Mouse (Mus musculus) kidney, adult 9 months (tissue): ENCODE measurements at regions not wholly inside any gene's neighbourhood (a gene's known extent, or its start where the extent isn't known, plus 50 kb on each side); places are given as distances from the start of the nearest gene placed in this dataset.
"Not testable (repeated sequence)": the region's sequence is repeated elsewhere in the genome, so short reads cannot be mapped to it uniquely, and the experiment has no call there.

Experiments
- DNase-seq: peaks from one replicate; pipeline ENCODE4 v3.0.0; 2022

- DNase-seq: no peak
Observed at GRCm38 (mm10) chr2:71597956-71598355, 51.4 kb upstream of the Dlx2 start.

- no peak for DNase-seq
Observed at GRCm38 (mm10) chr2:71598368-71598767, 51.8 kb upstream of the Dlx2 start.

GRCm38 (mm10) chr2:71598778-71599177 lies 52.2 kb upstream of the Dlx2 start:
- peak; percentile 91 for DNase-seq

- no peak for DNase-seq
Observed at GRCm38 (mm10) chr2:71600213-71600612, 53.7 kb upstream of the Dlx2 start.

- no peak for DNase-seq
Observed at GRCm38 (mm10) chr2:71600999-71601398, 54.4 kb upstream of the Dlx2 start.

GRCm38 (mm10) chr2:71603796-71604195 lies 57.2 kb upstream of the Dlx2 start:
- DNase-seq: not testable (repeated sequence)

- no peak for DNase-seq
Observed at GRCm38 (mm10) chr2:71605606-71606005, 59.1 kb upstream of the Dlx2 start.

GRCm38 (mm10) chr2:71607087-71607502 lies 60.5 kb upstream of the Dlx2 start:
- DNase-seq: peak; percentile 91

- DNase-seq: no peak
Observed at GRCm38 (mm10) chr2:71613216-71613615, 66.7 kb upstream of the Dlx2 start.

GRCm38 (mm10) chr2:71616526-71616925 lies 70.0 kb upstream of the Dlx2 start:
- DNase-seq: no peak

- DNase-seq: no peak
Observed at GRCm38 (mm10) chr2:71621458-71621857, 74.9 kb upstream of the Dlx2 start.

- peak; percentile 17 for DNase-seq
Observed at GRCm38 (mm10) chr2:71622532-71623099, 76.1 kb upstream of the Dlx2 start.

- peak; percentile 30 for DNase-seq
Observed at GRCm38 (mm10) chr2:71623134-71623533, 76.6 kb upstream of the Dlx2 start.

- DNase-seq: no peak
Observed at GRCm38 (mm10) chr2:71625298-71625902, 78.8 kb upstream of the Dlx2 start.

GRCm38 (mm10) chr2:71626404-71626803 lies 79.8 kb upstream of the Dlx2 start:
- DNase-seq: no peak

GRCm38 (mm10) chr2:71627097-71627755 lies 80.7 kb upstream of the Dlx2 start:
- no peak for DNase-seq

- DNase-seq: no peak
Observed at GRCm38 (mm10) chr2:71628821-71629220, 82.3 kb upstream of the Dlx2 start.

- no peak for DNase-seq
Observed at GRCm38 (mm10) chr2:71629301-71630142, 83.0 kb upstream of the Dlx2 start.

- no peak for DNase-seq
Observed at GRCm38 (mm10) chr2:71630143-71630463, 83.5 kb upstream of the Dlx2 start.

- peak; percentile 57 for DNase-seq
Observed at GRCm38 (mm10) chr2:71633471-71633870, 86.9 kb upstream of the Dlx2 start.

GRCm38 (mm10) chr2:71634471-71634870 lies 87.9 kb upstream of the Dlx2 start:
- no peak for DNase-seq

- no peak for DNase-seq
Observed at GRCm38 (mm10) chr2:71636134-71636533, 89.6 kb upstream of the Dlx2 start.

- no peak for DNase-seq
Observed at GRCm38 (mm10) chr2:71636590-71636989, 90.0 kb upstream of the Dlx2 start.

GRCm38 (mm10) chr2:71640251-71640650 lies 93.7 kb upstream of the Dlx2 start:
- no peak for DNase-seq
